Mouse (Mus musculus) forebrain, embryonic 15.5 days (tissue): ENCODE results near the gene Mga. TPM values are rescaled to one million over a fixed set of nuclear protein-coding genes. Genes with fewer than 3 reads are reported as not detected.

Experiments used
- ATAC-seq: fragments of 200-750 bp; cut with Nextera tagmentation; replicated peaks from 2 replicates; pipeline ENCODE4 v1.8.0; 2017; ENCODE audit warnings: mild to moderate bottlenecking, moderate TSS enrichment, moderate library complexity
- H3K27ac ChIP-seq: fragments of 300-500 bp; sonication (generic); replicated peaks from 2 replicates; pipeline ENCODE4 v1.5.1; 2015; ENCODE audit warnings: mild to moderate bottlenecking, inconsistent platforms
- H3K27me3 ChIP-seq: fragments of 300-500 bp; sonication (generic); 2 replicates; pipeline ENCODE4 v1.6.1; 2015; ENCODE audit warnings: inconsistent platforms
- H3K36me3 ChIP-seq: fragments of 300-500 bp; sonication (generic); 2 replicates; pipeline ENCODE4 v1.6.1; 2015; ENCODE audit warnings: mild to moderate bottlenecking, inconsistent platforms
- H3K4me1 ChIP-seq: fragments of 300-500 bp; sonication (generic); 2 replicates; pipeline ENCODE4 v1.6.1; 2015; ENCODE audit warnings: inconsistent platforms
- H3K4me2 ChIP-seq: fragments of 300-500 bp; sonication (generic); replicated peaks from 2 replicates; pipeline ENCODE4 v1.6.1; 2015; ENCODE audit warnings: mild to moderate bottlenecking, inconsistent platforms
- H3K4me3 ChIP-seq: fragments of 300-500 bp; sonication (generic); 2 replicates; pipeline ENCODE4 v1.5.1; 2015; ENCODE audit warnings: mild to moderate bottlenecking, inconsistent platforms
- H3K9ac ChIP-seq: fragments of 300-500 bp; sonication (generic); replicated peaks from 2 replicates; pipeline ENCODE4 v1.6.1; 2015; ENCODE audit warnings: mild to moderate bottlenecking, inconsistent platforms
- H3K9me3 ChIP-seq: fragments of 300-500 bp; sonication (generic); 2 replicates; pipeline ENCODE4 v1.6.1; 2016; ENCODE audit warnings: inconsistent platforms
- WGBS: fragments of 180-500 bp; shearing (Covaris S2); methylation state at CpG from one replicate; pipeline ENCODE4 v1.1.7; 2015; ENCODE audit warnings: mixed read lengths; 5-methylcytosine and 5-hydroxymethylcytosine counted together
- polyA plus RNA-seq: library from polyadenylated mRNA; unstranded; fragments of >200 nt; fragmentation: Nextera tagmentation; extraction: Ambion mirVana; gene quantifications from 2 replicates; pipeline ENCODE4 v1.2.1, GENCODE M21; 2015

The Mga gene
- 28.0 and 29.0 TPM in 2 replicates for polyA plus RNA-seq

DNA sequence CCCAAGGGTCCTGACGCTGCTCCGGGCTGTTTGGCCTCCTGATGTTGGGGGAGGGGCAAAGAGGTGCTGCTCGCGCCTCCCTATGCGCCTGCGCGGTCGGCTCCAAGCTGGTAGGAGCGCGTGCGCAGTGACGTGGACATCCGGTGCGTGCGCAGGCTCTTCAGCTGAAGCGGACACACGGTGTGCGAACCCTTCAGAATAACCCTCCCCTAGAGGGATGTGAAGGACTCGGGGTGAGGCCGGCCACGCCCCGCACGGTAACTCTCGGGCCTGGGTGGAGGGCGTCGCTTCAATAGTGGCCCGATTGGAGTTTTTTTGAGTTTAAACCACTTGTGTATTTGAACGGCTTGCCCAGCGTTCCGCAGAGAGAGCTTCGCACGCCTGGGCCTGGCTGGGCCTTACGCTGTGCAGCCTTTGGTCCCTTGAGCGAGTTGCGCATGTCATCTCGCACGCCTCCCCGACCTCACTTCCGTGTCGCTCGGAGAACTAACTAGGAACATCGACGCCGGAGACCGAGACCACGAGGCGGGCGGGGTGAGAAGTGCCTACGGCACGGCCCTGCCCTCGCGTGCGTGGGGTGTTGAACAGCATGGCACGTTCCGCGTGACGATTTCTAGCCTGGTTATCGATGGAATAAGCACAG is at the start of gene Mga:
Gene Mga, plus strand, starts transcription at position 139 of the 643 bp plus-strand sequence.
- Histone ChIP-seq H3K27me3 (no peaks in the 10 kb centered on the region), H3K9ac (peak within 1 kb of the TSS; percentile 53), H3K9me3 (no peaks in the 10 kb centered on the region), H3K4me3 (peak within 1 kb of the TSS; percentile 58), H3K4me2 (peak within 1 kb of the TSS; percentile 85), H3K27ac (peak within 1 kb of the TSS; percentile 92), H3K36me3 (no peaks in the 10 kb centered on the region), H3K4me1 (peaks cover 19% of the 10 kb centered on the region)
- under 1% methylated on average over 58 of the region's 58 CpGs for WGBS
- ATAC-seq = peak; percentile 98

DNA sequence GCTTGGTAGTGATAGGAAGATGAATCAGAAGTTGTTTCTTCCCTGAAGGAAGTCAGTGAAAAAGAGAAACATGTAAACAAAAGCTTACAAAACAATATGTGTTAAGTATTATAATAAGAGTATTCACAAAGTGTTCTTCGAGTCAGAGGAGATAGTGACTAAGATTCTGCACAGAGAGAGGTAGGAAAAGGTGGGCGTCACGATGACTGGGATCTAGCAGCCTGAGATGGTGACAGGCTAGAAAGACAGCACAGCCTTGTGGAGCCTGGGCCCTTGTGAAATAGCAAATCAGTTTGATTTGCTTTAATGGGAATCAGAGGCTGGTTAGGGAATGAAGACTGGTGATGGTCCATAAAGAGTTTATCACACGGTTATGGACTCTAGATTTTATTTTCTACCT is 43.2 kb upstream of the Mga start:
- Histone ChIP-seq H3K4me2 (no peak overlapping the region), H3K27ac (no peak overlapping the region), H3K27me3 (no peaks in the 10 kb centered on the region), H3K4me3 (no peak overlapping the region), H3K36me3 (no peaks in the 10 kb centered on the region), H3K4me1 (no peaks in the 10 kb centered on the region), H3K9me3 (no peaks in the 10 kb centered on the region), H3K9ac (no peak overlapping the region)
- no peak for ATAC-seq
- 86% methylated on average over 4 of the region's 4 CpGs for WGBS

DNA sequence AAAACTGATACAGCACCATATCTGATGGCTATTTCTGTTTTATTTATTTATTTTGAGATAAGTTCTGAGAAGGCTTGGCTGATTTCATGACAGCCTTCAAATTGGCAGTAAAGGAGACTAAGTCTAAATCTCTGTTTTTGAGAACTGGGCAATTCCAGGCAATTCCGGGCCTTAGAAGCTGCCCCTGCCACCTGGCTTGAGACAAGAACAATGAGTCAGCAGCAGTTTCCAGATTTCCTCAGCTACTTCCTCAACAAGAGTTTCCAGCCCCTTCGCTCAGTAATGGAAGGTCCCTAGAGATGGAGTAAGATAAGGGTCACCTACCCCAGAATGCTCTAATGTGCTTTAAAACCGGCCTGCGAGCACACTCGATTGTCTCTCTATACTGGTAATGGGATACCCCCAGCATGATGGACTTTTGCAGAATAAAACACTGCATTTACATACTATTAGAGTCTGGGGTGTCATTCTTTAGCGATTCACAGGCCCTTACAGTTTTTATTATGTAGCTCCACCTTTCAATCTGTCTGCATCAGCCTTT is 41.6 kb upstream of the Mga start:
- Histone ChIP-seq H3K9me3 (no peaks in the 10 kb centered on the region), H3K4me2 (no peak overlapping the region), H3K4me1 (no peaks in the 10 kb centered on the region), H3K27ac (no peak overlapping the region), H3K27me3 (no peaks in the 10 kb centered on the region), H3K4me3 (no peak overlapping the region), H3K36me3 (no peaks in the 10 kb centered on the region), H3K9ac (no peak overlapping the region)
- no peak for ATAC-seq
- WGBS = 69% methylated on average over 6 of the region's 6 CpGs

DNA sequence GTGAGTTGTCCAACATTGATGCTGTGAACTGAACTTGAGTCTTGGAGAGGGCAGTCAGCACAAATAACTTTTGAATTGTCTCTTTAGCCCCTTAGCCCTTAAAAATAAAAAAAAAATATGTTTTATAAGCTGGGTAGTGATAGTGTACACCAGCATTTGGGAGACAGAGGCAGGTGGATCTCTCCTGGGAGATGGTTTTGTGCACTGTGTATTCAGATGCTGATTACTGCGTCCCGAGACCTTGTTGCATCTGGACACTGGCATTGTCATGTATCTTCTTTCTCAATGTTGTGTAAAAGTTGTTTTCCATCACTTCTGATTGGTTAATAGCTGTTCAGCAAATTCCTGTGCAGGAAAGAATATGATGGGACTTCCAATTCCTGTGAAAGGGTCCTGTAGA is 39.7 kb upstream of the Mga start:
- WGBS = 82% methylated on average over 2 of the region's 2 CpGs
- no peak for ATAC-seq

DNA sequence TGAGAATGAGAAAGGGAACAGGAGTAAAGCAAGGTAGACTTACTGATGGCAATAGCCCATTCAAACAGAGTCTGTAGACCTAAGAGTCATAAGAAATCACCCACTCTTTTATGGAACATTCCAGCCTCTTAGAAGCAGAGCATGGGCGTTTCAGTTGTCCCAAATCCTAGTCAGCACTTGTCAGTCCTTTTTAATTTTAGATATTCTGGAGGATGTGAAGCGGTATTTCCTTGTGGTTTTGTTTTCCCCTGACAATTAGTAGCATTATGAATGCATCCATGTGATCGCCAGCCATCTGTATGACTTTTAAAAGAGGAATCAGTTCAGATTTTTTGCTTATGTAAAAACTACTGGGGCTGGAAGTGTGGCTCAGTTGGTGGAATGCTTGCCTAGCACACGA is 32.5 kb upstream of the Mga start:
- H3K4me1 ChIP-seq = no peaks in the 10 kb centered on the region
- H3K9ac ChIP-seq = no peak overlapping the region
- no peak overlapping the region for H3K27ac ChIP-seq
- H3K9me3 ChIP-seq = no peaks in the 10 kb centered on the region
- no peaks in the 10 kb centered on the region; the same call in 1 of the 2 replicates for H3K27me3 ChIP-seq
- no peak overlapping the region for H3K4me3 ChIP-seq
- no peaks in the 10 kb centered on the region for H3K36me3 ChIP-seq
- WGBS = 68% methylated on average over 4 of the region's 4 CpGs
- no peak overlapping the region for H3K4me2 ChIP-seq
- ATAC-seq = no peak

More for the DNA sequence above, 39.7 kb upstream of the Mga start:
- Histone ChIP-seq H3K27ac (no peak overlapping the region), H3K9me3 (no peaks in the 10 kb centered on the region), H3K4me1 (no peaks in the 10 kb centered on the region), H3K36me3 (no peaks in the 10 kb centered on the region), H3K9ac (no peak overlapping the region), H3K27me3 (no peaks in the 10 kb centered on the region), H3K4me2 (no peak overlapping the region), H3K4me3 (no peak overlapping the region)

DNA sequence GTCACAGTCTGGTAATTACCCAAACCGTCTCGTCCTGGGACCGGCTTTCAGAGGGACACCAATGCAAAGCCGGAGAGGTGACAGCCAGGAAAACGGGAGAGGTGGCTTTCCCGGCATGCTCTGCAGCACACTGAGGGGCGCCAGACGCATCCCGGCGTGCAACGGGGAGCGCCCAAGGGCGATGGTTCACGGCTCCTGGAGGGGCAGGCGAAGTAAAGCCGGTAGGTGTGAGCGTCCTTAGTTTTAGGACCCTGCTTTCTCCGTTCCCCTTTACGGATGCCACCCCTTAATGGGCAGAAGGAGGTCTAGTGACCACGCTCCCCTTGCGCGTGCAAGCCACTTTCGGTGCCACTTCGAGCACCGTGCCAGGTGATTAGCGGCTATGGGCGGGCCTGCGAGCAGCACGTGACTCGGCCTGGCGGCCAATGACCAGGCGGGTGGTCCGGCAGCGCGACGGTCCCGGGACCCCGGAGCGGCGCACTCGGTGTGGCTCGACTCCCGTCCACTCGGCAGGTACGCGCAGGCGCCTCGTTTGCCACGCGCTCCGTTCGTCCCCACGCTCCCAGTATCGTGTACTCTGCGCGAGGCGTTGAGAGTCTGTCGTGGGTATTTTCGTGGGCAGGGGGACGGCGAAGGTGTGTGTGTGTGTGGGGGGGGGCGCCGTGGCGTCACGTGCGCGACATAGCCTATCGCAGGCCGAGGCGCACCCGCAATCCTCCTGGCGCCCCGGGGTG is 24.5 kb upstream of the Mga start:
- H3K4me2 ChIP-seq = peak overlapping the region; percentile 98
- peak overlapping the region; percentile 64 for H3K4me3 ChIP-seq
- no peaks in the 10 kb centered on the region for H3K36me3 ChIP-seq
- no peaks in the 10 kb centered on the region for H3K9me3 ChIP-seq
- peak; percentile 93 for ATAC-seq
- 0 out of 2 replicates have a peak, but pooled peaks cover 6% of the 10 kb centered on the region for H3K27me3 ChIP-seq
- H3K4me1 ChIP-seq = peaks cover 12% of the 10 kb centered on the region
- H3K9ac ChIP-seq = peak overlapping the region; percentile 63
- under 1% methylated on average over 72 of the region's 73 CpGs for WGBS
- H3K27ac ChIP-seq = peak overlapping the region; percentile 91

DNA sequence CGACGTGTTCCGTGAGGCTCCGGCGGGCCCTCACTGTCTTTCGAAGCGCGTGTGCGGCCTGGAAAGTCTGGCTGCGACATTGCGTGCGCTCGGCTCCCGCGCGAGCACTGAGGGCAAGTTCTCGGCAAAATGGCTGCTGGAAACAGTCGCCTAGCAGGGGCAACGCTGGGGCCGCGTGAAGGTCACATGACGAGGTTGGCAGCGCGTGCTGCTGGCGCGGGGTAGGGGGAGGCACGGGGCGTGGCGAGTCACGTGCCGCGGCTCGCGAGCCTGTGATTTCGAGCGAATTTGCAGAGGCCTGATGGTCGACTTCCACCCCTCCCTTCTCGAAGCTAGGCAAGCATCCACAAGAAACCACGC is 23.9 kb upstream of the Mga start:
- Histone ChIP-seq H3K4me1 (peaks cover 12% of the 10 kb centered on the region), H3K27ac (peak overlapping the region; percentile 91), H3K36me3 (no peaks in the 10 kb centered on the region), H3K27me3 (0 out of 2 replicates have a peak, but pooled peaks cover 6% of the 10 kb centered on the region), H3K9me3 (no peaks in the 10 kb centered on the region), H3K4me2 (peak overlapping the region; percentile 98), H3K4me3 (peak overlapping the region; percentile 64), H3K9ac (peak overlapping the region; percentile 63)
- peak; percentile 94 for ATAC-seq
- under 1% methylated on average over 39 of the region's 39 CpGs for WGBS

DNA sequence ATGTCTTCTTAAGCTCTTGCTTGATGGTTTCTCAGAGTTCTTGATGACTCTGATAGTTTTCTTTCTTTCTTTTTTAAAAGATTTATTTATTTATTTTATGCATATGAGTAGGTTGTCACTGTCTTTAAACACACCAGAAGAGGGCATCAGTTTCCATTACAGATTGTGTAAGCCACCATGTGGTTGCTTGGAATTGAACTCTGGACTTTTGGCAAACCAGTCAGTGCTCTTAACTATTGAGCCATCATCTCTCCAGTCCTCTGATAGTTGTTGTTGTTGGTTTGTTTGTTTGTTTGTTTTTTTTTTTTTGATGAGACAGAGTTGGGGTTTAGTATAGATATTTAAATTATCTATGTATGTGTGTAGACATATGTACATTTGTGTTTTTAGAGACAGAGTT is 21.0 kb upstream of the Mga start:
- no peak overlapping the region for H3K9ac ChIP-seq
- H3K4me2 ChIP-seq = no peak overlapping the region
- H3K9me3 ChIP-seq = no peaks in the 10 kb centered on the region
- H3K27me3 ChIP-seq = 0 out of 2 replicates have a peak, but pooled peaks cover 3% of the 10 kb centered on the region
- no peak overlapping the region for H3K27ac ChIP-seq
- no peaks in the 10 kb centered on the region for H3K36me3 ChIP-seq
- no peak overlapping the region for H3K4me3 ChIP-seq
- ATAC-seq = no peak
- peaks cover 12% of the 10 kb centered on the region for H3K4me1 ChIP-seq

DNA sequence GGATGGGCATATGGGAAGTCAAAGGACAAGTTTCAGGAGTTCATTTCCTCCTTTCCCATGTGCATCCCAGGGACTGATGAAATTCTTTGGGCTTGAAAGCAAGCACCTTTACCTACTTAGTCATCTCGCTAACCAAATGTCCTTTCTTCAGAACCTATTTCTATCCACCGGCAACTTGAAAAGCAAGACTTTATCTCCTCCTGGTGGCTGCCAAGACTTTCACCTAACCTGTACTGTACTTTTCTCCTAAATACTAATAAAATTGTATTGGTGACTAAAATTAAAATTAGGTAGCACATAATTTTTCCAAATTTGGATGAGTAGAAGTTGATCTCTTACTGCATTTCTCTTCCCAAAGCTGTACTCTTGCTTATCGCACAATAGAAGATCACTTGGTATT is 9.8 kb upstream of the Mga start:
- Histone ChIP-seq H3K4me1 (no peaks in the 10 kb centered on the region), H3K9ac (no peak overlapping the region), H3K27ac (no peak overlapping the region), H3K27me3 (no peaks in the 10 kb centered on the region), H3K4me2 (no peak overlapping the region), H3K36me3 (no peaks in the 10 kb centered on the region), H3K4me3 (no peak overlapping the region), H3K9me3 (no peaks in the 10 kb centered on the region)
- 87% methylated on average over 3 of the region's 3 CpGs for WGBS
- no peak for ATAC-seq

DNA sequence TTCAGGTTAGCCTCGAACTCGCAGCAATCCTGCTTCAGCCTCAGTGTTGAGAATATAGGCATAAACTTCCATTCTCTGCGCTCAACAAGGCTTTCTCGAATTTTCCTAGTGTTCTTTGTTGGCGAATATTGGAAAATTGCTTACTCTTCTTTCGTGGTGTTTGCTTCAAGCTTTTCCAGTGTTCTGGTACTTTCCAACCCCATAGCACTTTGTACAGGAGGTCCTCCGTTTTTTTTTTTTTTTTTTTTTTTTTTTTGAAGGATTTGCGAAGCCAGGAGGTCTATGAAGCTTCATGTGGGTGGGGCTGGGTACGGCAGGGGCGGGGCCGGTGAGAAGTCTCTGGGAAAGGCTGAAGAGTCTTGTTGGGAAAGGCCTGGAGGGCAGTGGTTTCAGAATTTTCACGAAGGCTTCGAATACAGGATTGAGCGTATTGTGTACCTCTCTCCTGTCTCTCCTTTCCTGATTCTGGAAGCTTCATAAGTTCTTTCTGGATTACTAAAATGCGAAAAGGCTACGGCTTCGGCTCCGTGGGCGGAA is 407 bp upstream of the Mga start:
- WGBS = 18% methylated on average over 19 of the region's 19 CpGs
- H3K4me3 ChIP-seq = peak overlapping the region; percentile 58
- H3K4me2 ChIP-seq = peak overlapping the region; percentile 85
- ATAC-seq = peak; percentile 59; the same call in 1 of the 2 replicates
- no peaks in the 10 kb centered on the region for H3K36me3 ChIP-seq
- H3K4me1 ChIP-seq = peaks cover 19% of the 10 kb centered on the region
- H3K27me3 ChIP-seq = no peaks in the 10 kb centered on the region
- H3K27ac ChIP-seq = peak overlapping the region; percentile 92
- no peaks in the 10 kb centered on the region for H3K9me3 ChIP-seq
- peak overlapping the region; percentile 42 for H3K9ac ChIP-seq

DNA sequence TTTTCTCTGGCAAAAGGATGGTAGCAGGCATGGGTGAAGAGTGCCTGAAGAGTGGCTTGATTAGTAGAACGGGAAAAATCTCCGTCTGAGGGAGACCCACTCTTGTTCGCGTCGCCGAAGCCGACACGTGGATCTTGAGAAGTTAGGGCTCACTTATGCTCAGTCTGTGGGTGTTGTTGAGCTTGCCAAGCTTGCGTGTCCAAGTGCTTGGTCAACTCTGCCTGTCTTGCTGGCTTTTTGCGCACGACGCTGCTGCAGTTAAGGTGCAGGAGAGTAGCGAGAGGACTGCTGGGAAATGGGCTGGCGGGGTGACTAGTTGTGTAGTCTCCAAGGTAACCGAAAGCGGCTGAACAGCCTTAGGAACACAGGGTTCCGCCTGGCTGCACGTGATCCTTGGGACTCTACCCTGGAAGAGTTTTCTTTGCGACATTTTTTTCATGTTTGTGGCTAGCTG is 1.1 kb downstream of the Mga start:
- H3K27ac ChIP-seq = no peak overlapping the region
- H3K4me3 ChIP-seq = peak overlapping the region; percentile 58
- H3K4me2 ChIP-seq = peak overlapping the region; percentile 85
- H3K4me1 ChIP-seq = peaks cover 19% of the 10 kb centered on the region
- H3K9me3 ChIP-seq = no peaks in the 10 kb centered on the region
- ATAC-seq = no peak
- no peaks in the 10 kb centered on the region for H3K27me3 ChIP-seq
- peak overlapping the region; percentile 53 for H3K9ac ChIP-seq
- H3K36me3 ChIP-seq = peaks cover 6% of the 10 kb centered on the region
- WGBS = 7% methylated on average over 19 of the region's 19 CpGs

DNA sequence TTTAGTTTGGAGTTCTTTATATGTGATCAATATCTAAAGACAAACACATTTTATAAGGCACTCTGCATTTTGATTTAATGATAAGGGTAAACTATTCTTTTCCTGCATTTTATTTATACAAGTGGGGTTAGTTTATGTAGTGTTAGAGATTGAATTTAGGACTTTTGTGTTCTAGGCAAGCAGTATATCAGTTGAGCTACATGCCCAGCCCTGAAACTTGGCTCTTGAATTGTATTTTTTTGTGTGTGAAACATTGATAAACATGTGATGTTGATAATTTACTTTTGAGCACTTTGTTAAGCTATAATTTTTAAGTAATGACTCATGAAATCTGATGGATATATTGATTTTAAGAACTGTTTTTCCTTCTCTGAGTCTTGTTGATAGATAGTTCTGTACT is 19.0 kb downstream of the Mga start:
- Histone ChIP-seq H3K27me3 (no peaks in the 10 kb centered on the region), H3K4me1 (no peaks in the 10 kb centered on the region), H3K4me3 (no peak overlapping the region), H3K9me3 (no peaks in the 10 kb centered on the region), H3K36me3 (peaks cover 12% of the 10 kb centered on the region), H3K27ac (no peak overlapping the region), H3K4me2 (no peak overlapping the region), H3K9ac (no peak overlapping the region)
- ATAC-seq = no peak
